Mouse (Mus musculus) stomach, postnatal 0 days (tissue): ENCODE measurements at regions not wholly inside any gene's neighbourhood (a gene's known extent, or its start where the extent isn't known, plus 50 kb on each side); places are given as distances from the start of the nearest gene placed in this dataset.

Source experiments
- CTCF ChIP-seq: IDR thresholded peaks from 2 replicates; pipeline ENCODE4 v1.5.1; 2016; ENCODE audit warnings: antibody characterized with exemption, low read depth, mild to moderate bottlenecking, moderate library complexity
- EP300 ChIP-seq: optimal IDR thresholded peaks from 2 replicates; pipeline ENCODE3; 2016; ENCODE audit warnings: antibody characterized with exemption

DNA sequence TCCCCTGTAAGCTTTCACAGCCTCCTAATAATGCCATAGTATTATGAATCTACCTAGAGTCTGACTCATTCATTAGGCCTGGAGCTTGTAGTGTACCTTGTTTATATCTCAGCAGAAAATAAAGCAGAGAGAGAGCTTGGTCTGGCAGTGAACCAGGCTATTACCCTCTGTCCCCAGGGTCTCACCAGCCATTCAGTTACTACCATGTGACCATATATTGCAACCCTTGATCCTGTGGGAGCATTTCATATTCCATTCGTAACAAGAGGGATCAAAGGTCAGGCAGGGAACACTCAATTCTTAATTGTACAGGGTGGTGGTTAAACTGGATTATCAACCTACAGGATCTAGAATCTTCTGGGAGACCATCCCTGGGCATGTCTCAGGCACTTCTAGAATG lies 383.7 kb upstream of the Castor2 start:
- TF ChIP-seq CTCF (no peak), EP300 (no peak)
